Mouse (Mus musculus) cerebellum, adult 2 months (tissue): ENCODE results near the gene Nfyb.
A peak's percentile ranks its signal among the peaks of the same experiment; 100 is the strongest.

ENCODE experiments used
- CTCF ChIP-seq: fragments of 200-500 bp; IDR thresholded peaks from 2 replicates; pipeline ENCODE4 v1.5.1; 2011; ENCODE audit warnings: low read depth, mild to moderate bottlenecking, control low read depth, low read length, moderate library complexity, borderline replicate concordance; ENCODE audit not compliant: insufficient read depth
- POLR2A ChIP-seq: fragments of 200-500 bp; IDR thresholded peaks from 2 replicates; pipeline ENCODE4 v1.6.1; 2011; ENCODE audit warnings: low read length, control low read depth, borderline replicate concordance; ENCODE audit not compliant: insufficient read depth

DNA sequence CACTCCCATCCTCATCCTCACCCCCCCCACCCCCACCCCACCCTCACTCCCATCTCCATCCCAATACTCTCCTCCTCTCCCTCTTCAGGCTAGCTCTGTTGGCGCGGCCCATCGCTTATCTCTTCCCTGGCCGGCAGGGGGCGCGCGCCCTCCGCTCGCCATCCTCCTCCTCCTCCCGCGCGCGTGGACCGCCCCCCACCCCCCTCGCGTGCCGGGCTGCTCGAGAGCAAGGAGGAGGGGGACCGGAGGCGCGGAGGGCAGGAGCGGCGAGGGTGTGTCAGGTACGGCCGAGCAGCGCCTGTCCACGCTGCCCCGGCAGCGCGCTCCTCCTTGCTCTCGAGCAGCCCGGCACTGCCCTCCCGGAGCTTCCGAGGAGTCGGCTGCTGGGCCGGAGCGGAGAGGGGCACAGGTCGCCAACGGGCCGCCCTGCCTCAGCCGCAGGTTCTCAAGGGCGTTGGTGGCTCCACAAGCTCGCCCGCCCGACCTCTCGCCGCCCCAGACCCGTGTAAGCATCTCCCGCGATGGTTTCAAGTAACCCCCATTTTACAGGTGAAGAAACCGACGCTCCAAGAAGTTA lies 48.0 kb upstream of the Nfyb start:
- no peak for TF ChIP-seq POLR2A
- peak; percentile 63 for TF ChIP-seq CTCF
